Mouse (Mus musculus) thymus, adult 2 months (tissue): ENCODE measurements around the gene Stox2. TPM values are rescaled to one million over a fixed set of nuclear protein-coding genes. Genes with fewer than 3 reads are reported as not detected.

ENCODE experiments used
- DNase-seq: peaks from one replicate; pipeline ENCODE4 v3.0.0; 2021
- H3K27ac ChIP-seq: fragments of 200-500 bp; 2 replicates; pipeline ENCODE4 v1.5.1; 2012; ENCODE audit warnings: low read length, control low read depth; ENCODE audit not compliant: control insufficient read depth, insufficient read depth
- H3K27me3 ChIP-seq: fragments of 200-500 bp; 2 replicates; pipeline ENCODE4 v1.6.1; 2012; ENCODE audit warnings: mild to moderate bottlenecking, low read length, moderate library complexity, mixed read lengths; ENCODE audit not compliant: control insufficient read depth, insufficient read depth
- H3K36me3 ChIP-seq: fragments of 200-500 bp; 2 replicates; pipeline ENCODE4 v1.6.1; 2012; ENCODE audit warnings: mild to moderate bottlenecking, low read length, moderate library complexity; ENCODE audit not compliant: control insufficient read depth, insufficient read depth
- H3K4me1 ChIP-seq: fragments of 200-500 bp; replicated peaks from 2 replicates; pipeline ENCODE4 v1.6.1; 2012; ENCODE audit warnings: low read length; ENCODE audit not compliant: control insufficient read depth, insufficient read depth
- H3K4me3 ChIP-seq: fragments of 200-500 bp; 2 replicates; pipeline ENCODE4 v1.5.1; 2012; ENCODE audit warnings: mild to moderate bottlenecking, low read length, control low read depth, moderate library complexity; ENCODE audit not compliant: control insufficient read depth, insufficient read depth
- CTCF ChIP-seq: fragments of 200-500 bp; IDR thresholded peaks from 2 replicates; pipeline ENCODE4 v1.5.1; 2012; ENCODE audit warnings: mild to moderate bottlenecking, control low read depth, low read length, moderate library complexity, borderline replicate concordance; ENCODE audit not compliant: control insufficient read depth, poor library complexity, insufficient read depth; ENCODE audit errors: extremely low read depth
- POLR2A ChIP-seq: fragments of 200-500 bp; IDR thresholded peaks from 2 replicates; pipeline ENCODE4 v1.6.1; 2012; ENCODE audit warnings: mild to moderate bottlenecking, low read length, control low read depth, moderate library complexity; ENCODE audit not compliant: control insufficient read depth, poor library complexity, insufficient read depth; ENCODE audit errors: extremely low read depth
- WGBS: fragments of 180-500 bp; shearing (Covaris S2); methylation state at CpG from one replicate; pipeline ENCODE4 v1.1.7; 2018; 5-methylcytosine and 5-hydroxymethylcytosine counted together
- polyA plus RNA-seq: library from polyadenylated mRNA; depleted of rRNA; stranded (reverse); fragments of >200 nt; gene quantifications from 2 replicates; pipeline ENCODE4 v1.2.3, GENCODE M21; 2012

Gene Stox2
- polyA plus RNA-seq, 1 experiment: 1.1 TPM

- Histone ChIP-seq H3K27me3 (no peaks in the 10 kb centered on the region), H3K27ac (no peak overlapping the region), H3K4me3 (no peak overlapping the region), H3K4me1 (peaks cover 3% of the 10 kb centered on the region; the same call in 1 of the 2 replicates), H3K36me3 (no peaks in the 10 kb centered on the region)
- 87% methylated on average over 4 of the region's 4 CpGs for WGBS
- TF ChIP-seq POLR2A: no peak
- TF ChIP-seq CTCF: no peak
- no peak for DNase-seq
These were observed 201.0 kb downstream of the Stox2 start for GRCm38 (mm10) chr8:47245116-47245515.

- WGBS: 92% methylated on average over 15 of the region's 15 CpGs
- Histone ChIP-seq H3K4me1 (peaks cover 3% of the 10 kb centered on the region; the same call in 1 of the 2 replicates), H3K27ac (no peak overlapping the region), H3K27me3 (no peaks in the 10 kb centered on the region), H3K36me3 (no peaks in the 10 kb centered on the region), H3K4me3 (no peak overlapping the region)
- DNase-seq: no peak
- TF ChIP-seq POLR2A (no peak), CTCF (no peak)
These were observed 202.0 kb downstream of the Stox2 start for GRCm38 (mm10) chr8:47244202-47244601.

- H3K27ac ChIP-seq: no peak overlapping the region
- no peaks in the 10 kb centered on the region for H3K36me3 ChIP-seq
- TF ChIP-seq POLR2A (no peak), CTCF (no peak)
- no peak overlapping the region for H3K4me3 ChIP-seq
- peaks cover 3% of the 10 kb centered on the region; the same call in 1 of the 2 replicates for H3K4me1 ChIP-seq
- 91% methylated on average over 12 of the region's 12 CpGs for WGBS
- DNase-seq: no peak
- H3K27me3 ChIP-seq: no peaks in the 10 kb centered on the region
These were observed 202.5 kb downstream of the Stox2 start for GRCm38 (mm10) chr8:47243631-47244030.

GRCm38 (mm10) chr8:47243016-47243630 is 203.0 kb downstream of the Stox2 start:
- WGBS: 44% methylated on average over 8 of the region's 8 CpGs
- Histone ChIP-seq H3K36me3 (no peaks in the 10 kb centered on the region), H3K4me3 (no peak overlapping the region), H3K27me3 (no peaks in the 10 kb centered on the region), H3K27ac (no peak overlapping the region), H3K4me1 (peaks cover 3% of the 10 kb centered on the region; the same call in 1 of the 2 replicates)
- no peak for DNase-seq
- TF ChIP-seq POLR2A (no peak), CTCF (no peak)

GRCm38 (mm10) chr8:47242207-47243004 is 203.8 kb downstream of the Stox2 start:
- Histone ChIP-seq H3K27ac (no peak overlapping the region), H3K4me1 (peaks cover 3% of the 10 kb centered on the region; the same call in 1 of the 2 replicates), H3K36me3 (no peaks in the 10 kb centered on the region), H3K27me3 (no peaks in the 10 kb centered on the region), H3K4me3 (no peak overlapping the region)
- DNase-seq: peak; percentile 12
- TF ChIP-seq CTCF (no peak), POLR2A (no peak)
- WGBS: 45% methylated on average over 17 of the region's 17 CpGs

GRCm38 (mm10) chr8:47241421-47242078 is 204.6 kb downstream of the Stox2 start:
- WGBS: 93% methylated on average over 13 of the region's 13 CpGs

More at GRCm38 (mm10) chr8:47241421-47242078, 204.6 kb downstream of the Stox2 start:
- Histone ChIP-seq H3K27ac (no peak overlapping the region), H3K4me1 (peaks cover 3% of the 10 kb centered on the region; the same call in 1 of the 2 replicates), H3K36me3 (no peaks in the 10 kb centered on the region), H3K27me3 (no peaks in the 10 kb centered on the region), H3K4me3 (no peak overlapping the region)
- no peak for DNase-seq
- no peak for TF ChIP-seq CTCF
- TF ChIP-seq POLR2A: no peak
